Mouse (Mus musculus) liver, embryonic 14.5 days (tissue): ENCODE results near the gene Tex30. TPM values are rescaled to one million over a fixed set of nuclear protein-coding genes. Genes with fewer than 3 reads are reported as not detected.

ENCODE experiments used
- ATAC-seq: fragments of 200-750 bp; cut with Nextera tagmentation; 2 replicates; pipeline ENCODE4 v1.8.0; 2017; ENCODE audit warnings: moderate number of reproducible peaks, mild to moderate bottlenecking, moderate library complexity; ENCODE audit not compliant: insufficient read depth
- DNase-seq, 3 experiments: peaks; one replicate each; pipeline ENCODE4 v3.0.0-alpha.2; 2012 to 2013; ENCODE audit warnings: low read depth in 3 of 3, low spot score in 3 of 3
- H3K27ac ChIP-seq: fragments of 300-500 bp; sonication (generic); 2 replicates; pipeline ENCODE4 v1.5.1; 2014; ENCODE audit warnings: moderate library complexity, mild to moderate bottlenecking, control low read depth, inconsistent platforms
- H3K27me3 ChIP-seq: fragments of 300-500 bp; sonication (generic); 2 replicates; pipeline ENCODE4 v1.6.1; 2014; ENCODE audit warnings: mild to moderate bottlenecking, low read length, moderate library complexity; ENCODE audit not compliant: control insufficient read depth, insufficient read depth
- H3K36me3 ChIP-seq: fragments of 300-500 bp; sonication (generic); replicated peaks from 2 replicates; pipeline ENCODE4 v1.6.1; 2014; ENCODE audit warnings: low read depth; ENCODE audit not compliant: control insufficient read depth, insufficient read depth
- H3K4me1 ChIP-seq, 2 experiments: fragments of 200-500 bp in 1 of 2; fragments of 300-500 bp in 1 of 2; sonication (generic) in 1 of 2; replicated peaks; 2 replicates each; pipeline ENCODE4 v1.6.1; 2012 to 2014; ENCODE audit warnings: antibody characterized with exemption in 1 of 2, inconsistent platforms in 1 of 2, low read length in 1 of 2; ENCODE audit not compliant: control insufficient read depth in 2 of 2, insufficient read depth in 2 of 2
- H3K4me2 ChIP-seq: fragments of 300-500 bp; sonication (generic); 2 replicates; pipeline ENCODE4 v1.6.1; 2014; ENCODE audit warnings: low read depth, mild to moderate bottlenecking, control low read depth, moderate library complexity
- H3K4me3 ChIP-seq, 2 experiments: fragments of 200-500 bp in 1 of 2; fragments of 300-500 bp in 1 of 2; sonication (generic) in 1 of 2; 2 replicates each; pipeline ENCODE4 v1.5.1; 2012 to 2014; ENCODE audit warnings: low read depth in 2 of 2, low read length in 2 of 2, mild to moderate bottlenecking in 2 of 2, control low read depth in 1 of 2, inconsistent platforms in 1 of 2, moderate library complexity in 1 of 2; ENCODE audit not compliant: insufficient read depth in 1 of 2
- H3K9ac ChIP-seq: fragments of 300-500 bp; sonication (generic); replicated peaks from 2 replicates; pipeline ENCODE4 v1.6.1; 2014; ENCODE audit warnings: mild to moderate bottlenecking, control low read depth, moderate library complexity
- H3K9me3 ChIP-seq: fragments of 300-500 bp; sonication (generic); 2 replicates; pipeline ENCODE4 v1.6.1; 2016; ENCODE audit warnings: low read length, mixed read lengths; ENCODE audit not compliant: control insufficient read depth
- CTCF ChIP-seq: IDR thresholded peaks from 2 replicates; pipeline ENCODE4 v1.5.1; 2016; ENCODE audit warnings: antibody characterized with exemption, low read depth, control low read depth
- EP300 ChIP-seq: IDR thresholded peaks from 2 replicates; pipeline ENCODE4 v1.6.1; 2016; ENCODE audit warnings: antibody characterized with exemption, low read depth
- WGBS: fragments of 180-500 bp; shearing (Covaris S2); extraction: QIAGEN DNeasy Blood & Tissue Kit; methylation state at CpG from one replicate; pipeline ENCODE4 v1.1.7; 2014; ENCODE audit not compliant: insufficient replicate concordance; 5-methylcytosine and 5-hydroxymethylcytosine counted together
- polyA plus RNA-seq, 2 experiments: library from polyadenylated mRNA; depleted of rRNA in 1 of 2; stranded (reverse) in 1 of 2; unstranded in 1 of 2; fragments of >200 nt; fragmentation: Nextera tagmentation in 1 of 2; extraction: Ambion mirVana in 1 of 2; gene quantifications; 2 replicates each; pipeline versions ENCODE4 v1.2.1 to v1.2.3; 2012 to 2014

Tex30 gene
- polyA plus RNA-seq (2012; rRNA removed) (15.4 and 21.0 TPM in 2 replicates), polyA plus RNA-seq (2014; fragmentation: Nextera tagmentation; extraction: Ambion mirVana) (57.1 and 60.1 TPM in 2 replicates)

DNA sequence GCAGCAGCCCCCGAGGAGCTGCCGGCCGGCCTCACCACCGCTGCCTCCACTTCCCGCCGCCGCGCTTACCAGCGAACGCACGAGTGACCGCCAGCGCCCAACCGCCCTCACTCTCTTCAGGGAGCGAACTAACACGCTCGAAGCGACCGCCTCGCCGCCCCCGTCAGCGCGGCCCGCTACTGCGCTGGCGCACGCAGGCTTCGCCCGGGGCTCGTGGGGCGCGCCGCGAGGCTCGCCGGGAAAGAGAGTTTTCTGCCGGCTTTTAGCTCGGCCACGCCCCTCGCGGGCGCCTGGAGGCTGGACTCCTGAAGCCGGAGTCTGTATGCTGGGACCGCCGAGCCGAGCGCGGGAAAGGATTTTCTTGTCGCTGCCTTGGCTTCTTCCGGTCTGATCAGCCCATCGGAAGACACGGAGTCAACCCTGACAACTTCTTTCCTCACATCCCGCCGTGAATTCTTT lies at the start of gene Tex30:
Gene Tex30, minus strand, starts transcription at position 183 of the 459 bp plus-strand sequence.
- no peak for TF ChIP-seq CTCF
- TF ChIP-seq EP300 = no peak
- H3K4me1 ChIP-seq = peaks cover 3 to 6% of the 10 kb centered on the region in 2 experiments; a peak in 3 of 4 replicates

DNA sequence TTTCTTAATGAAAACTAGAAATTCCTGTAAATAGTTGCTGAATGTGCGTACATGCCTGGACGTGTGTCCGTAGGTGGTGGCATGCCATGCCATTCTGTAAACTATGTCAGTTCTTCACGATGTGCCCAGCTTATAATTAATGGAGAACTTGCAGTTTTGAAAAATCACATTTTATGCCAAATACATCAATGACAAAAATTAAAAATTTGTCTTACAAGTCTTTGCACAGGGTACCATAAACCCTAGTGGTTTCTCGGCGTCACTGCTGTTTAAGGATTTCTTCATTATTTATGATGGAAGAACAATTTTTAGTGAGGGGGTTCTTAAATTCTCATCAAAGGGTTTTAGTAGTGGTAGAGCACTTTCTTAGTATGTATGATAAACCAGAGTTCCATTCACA lies 46.5 kb upstream of the Tex30 start:
- ATAC-seq = no peak
- H3K4me1 ChIP-seq = peaks cover 5% of the 10 kb centered on the region in 2 experiments; a peak in 3 of 4 replicates
- H3K27ac ChIP-seq = no peak overlapping the region
- peak overlapping the region; percentile 79 to 91 for H3K4me3 ChIP-seq
- DNase-seq = peak in 1 of 3 experiments; percentile 10
- no peaks in the 10 kb centered on the region for H3K36me3 ChIP-seq
- H3K9me3 ChIP-seq = no peaks in the 10 kb centered on the region
- 42% methylated on average over 6 of the region's 6 CpGs for WGBS
- H3K9ac ChIP-seq = peak overlapping the region; percentile 91
- TF ChIP-seq EP300 = no peak
- peak; percentile 26; the same call in 1 of the 2 replicates for TF ChIP-seq CTCF
- no peaks in the 10 kb centered on the region for H3K27me3 ChIP-seq
- H3K4me2 ChIP-seq = peak overlapping the region; percentile 89

More for the DNA sequence above, at the start of gene Tex30:
- Histone ChIP-seq H3K27me3 (no peaks in the 10 kb centered on the region), H3K4me3 (peak within 1 kb of the TSS; percentile 86 to 100), H3K27ac (peak within 1 kb of the TSS; percentile 92), H3K36me3 (peaks cover 3% of the 10 kb centered on the region; the same call in 1 of the 2 replicates), H3K4me2 (peak within 1 kb of the TSS; percentile 88), H3K9me3 (no peaks in the 10 kb centered on the region), H3K9ac (peak within 1 kb of the TSS; percentile 94)
- ATAC-seq = peak; percentile 94
- DNase-seq = peak; percentile 90 to 92 (median 91)
- under 1% methylated on average over 55 of the region's 55 CpGs for WGBS

DNA sequence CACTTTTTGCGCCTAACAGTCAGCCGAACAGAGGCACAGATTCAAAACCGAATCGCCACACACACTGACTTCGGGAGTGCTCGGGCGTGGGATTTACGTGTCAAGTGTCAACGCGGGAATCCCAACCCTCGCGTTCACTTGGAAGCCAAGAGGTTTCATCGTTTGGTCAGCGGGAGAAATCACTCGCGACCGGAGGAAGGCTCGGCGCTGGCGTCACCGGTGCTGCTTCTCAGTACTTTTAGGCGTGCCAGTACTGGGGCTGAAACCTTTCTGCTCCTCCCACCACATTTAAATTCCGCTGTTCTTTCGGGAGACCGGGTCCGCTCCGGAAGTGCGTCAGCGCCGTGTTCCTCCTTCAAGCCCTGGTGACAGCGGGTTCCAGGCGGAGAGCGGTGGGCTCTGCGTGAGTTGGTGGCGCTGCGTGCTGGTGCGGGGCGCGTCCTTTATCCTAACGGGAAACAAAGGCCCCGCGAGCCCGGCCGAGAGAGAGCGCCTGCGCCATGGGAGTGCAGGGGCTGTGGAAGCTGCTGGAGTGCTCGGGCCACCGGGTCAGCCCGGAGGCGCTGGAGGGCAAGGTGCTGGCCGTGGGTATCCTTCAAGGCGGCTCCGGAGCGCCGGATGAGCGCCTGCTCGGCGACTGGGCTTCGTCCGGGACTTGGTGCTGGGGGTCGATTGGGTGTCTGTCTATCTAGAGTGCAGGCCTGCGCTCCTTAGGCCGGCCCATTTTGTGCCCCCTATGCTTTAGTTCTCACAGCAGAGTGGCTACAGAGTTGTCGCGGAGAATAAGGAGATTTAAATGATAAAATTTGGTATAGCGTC lies 45.5 kb upstream of the Tex30 start, which contains the start of gene Ercc5:
Gene Ercc5, plus strand, starts transcription at position 182 of the 819 bp plus-strand sequence.
- ATAC-seq (peak; percentile 97), DNase-seq (peak; percentile 69 to 81 (median 73))
- Histone ChIP-seq H3K9me3 (no peaks in the 10 kb centered on the region), H3K4me3 (peak within 1 kb of the TSS; percentile 79 to 91), H3K36me3 (no peaks in the 10 kb centered on the region), H3K9ac (peak within 1 kb of the TSS; percentile 91), H3K27me3 (no peaks in the 10 kb centered on the region), H3K4me1 (peaks cover 5% of the 10 kb centered on the region in 2 experiments; a peak in 3 of 4 replicates), H3K27ac (peak within 1 kb of the TSS; percentile 73), H3K4me2 (peak within 1 kb of the TSS; percentile 89)
- TF ChIP-seq EP300 = no peak
- peak; percentile 19; the same call in 1 of the 2 replicates for TF ChIP-seq CTCF
- under 1% methylated on average over 66 of the region's 66 CpGs for WGBS

DNA sequence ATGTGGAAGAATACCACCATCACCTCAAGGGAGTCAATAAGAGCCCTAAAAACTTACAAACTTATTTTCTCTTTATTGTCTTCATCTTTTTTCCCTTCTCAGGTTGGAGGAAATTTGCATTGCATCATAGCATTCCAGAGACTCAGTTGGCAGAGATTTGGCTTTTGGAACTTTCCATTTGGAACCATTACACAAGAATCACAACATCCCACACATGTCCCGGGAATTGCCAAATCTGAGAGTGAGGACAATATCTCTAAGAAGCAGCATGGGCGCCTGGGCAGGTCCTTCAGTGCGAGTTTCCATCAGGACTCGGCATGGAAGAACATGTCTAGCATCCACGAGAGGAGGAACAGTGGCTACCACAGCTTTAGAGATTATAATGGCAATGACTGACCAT lies 40.5 kb upstream of the Tex30 start:
- no peak for DNase-seq
- no peak for TF ChIP-seq EP300
- no peak for TF ChIP-seq CTCF
- H3K27me3 ChIP-seq = no peaks in the 10 kb centered on the region
- H3K4me2 ChIP-seq = no peak overlapping the region
- no peak overlapping the region for H3K9ac ChIP-seq
- peaks cover 0 to 3% of the 10 kb centered on the region in 2 experiments; a peak in 3 of 4 replicates for H3K4me1 ChIP-seq
- H3K27ac ChIP-seq = no peak overlapping the region
- H3K9me3 ChIP-seq = no peaks in the 10 kb centered on the region
- no peak overlapping the region for H3K4me3 ChIP-seq
- 64% methylated on average over 5 of the region's 5 CpGs for WGBS
- H3K36me3 ChIP-seq = no peaks in the 10 kb centered on the region
- no peak for ATAC-seq

DNA sequence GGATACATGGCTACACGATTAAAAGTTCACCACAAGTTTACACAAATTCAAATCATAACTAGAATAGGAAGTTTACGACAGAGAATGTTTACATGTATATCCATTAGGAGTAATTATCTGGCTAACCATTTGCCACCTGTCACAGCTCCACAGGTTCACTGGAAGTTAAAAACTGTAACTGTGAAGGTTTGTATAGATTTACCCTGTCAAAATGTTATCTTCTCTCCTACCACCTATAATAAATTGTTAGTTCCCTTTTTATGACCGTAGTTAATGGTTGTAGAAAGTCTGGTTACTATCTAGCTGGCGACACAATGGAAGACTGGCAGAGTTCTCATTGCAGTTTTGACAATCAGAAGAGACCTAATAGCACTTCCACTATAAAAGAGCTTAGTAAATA lies 38.0 kb upstream of the Tex30 start:
- H3K4me2 ChIP-seq = no peak overlapping the region
- TF ChIP-seq EP300 (no peak), CTCF (no peak)
- H3K9me3 ChIP-seq = no peaks in the 10 kb centered on the region
- no peak overlapping the region for H3K27ac ChIP-seq
- H3K27me3 ChIP-seq = no peaks in the 10 kb centered on the region
- H3K4me1 ChIP-seq = no peaks in the 10 kb centered on the region
- WGBS = 55% methylated on average over 4 of the region's 4 CpGs
- no peak overlapping the region for H3K9ac ChIP-seq
- DNase-seq (no peak), ATAC-seq (no peak)
- H3K36me3 ChIP-seq = no peaks in the 10 kb centered on the region
- no peak overlapping the region for H3K4me3 ChIP-seq
